Mouse (Mus musculus) liver, embryonic 14.5 days (tissue): ENCODE data around the gene Pdxk.
"Not testable (repeated sequence)": the region's sequence is repeated elsewhere in the genome, so short reads cannot be mapped to it uniquely, and the experiment has no call there.

Experiments
- CTCF ChIP-seq: IDR thresholded peaks from 2 replicates; pipeline ENCODE4 v1.5.1; 2016; ENCODE audit warnings: antibody characterized with exemption, low read depth, control low read depth
- EP300 ChIP-seq: IDR thresholded peaks from 2 replicates; pipeline ENCODE4 v1.6.1; 2016; ENCODE audit warnings: antibody characterized with exemption, low read depth

GRCm38 (mm10) chr10:78414936-78415335, 49.8 kb downstream of the Pdxk start:
- not testable (repeated sequence) for TF ChIP-seq CTCF, EP300
